Comparison of ENCODE assay signal across 10 mouse cellular contexts in the genomic region with DNA sequence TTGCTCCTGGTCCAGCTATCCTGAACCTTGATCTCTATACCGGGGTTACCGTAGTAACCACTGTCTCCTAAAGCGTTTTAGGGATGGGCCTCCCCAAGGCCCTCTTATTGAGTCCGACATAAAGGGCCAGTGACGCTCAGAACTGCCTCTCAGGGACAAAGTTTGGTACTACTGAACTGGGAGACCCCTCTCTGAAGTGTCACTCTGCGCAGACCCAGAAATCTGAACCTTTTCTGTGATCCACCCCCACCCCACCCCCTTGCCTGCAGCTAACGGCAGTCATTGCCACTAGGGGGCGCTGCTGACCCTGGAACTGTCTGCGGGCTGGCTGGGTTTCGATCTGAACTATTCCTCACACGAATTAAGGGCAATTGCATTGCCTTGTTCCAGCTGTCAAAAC. TPM values are rescaled to one million over a fixed set of nuclear protein-coding genes. Genes with fewer than 3 reads are reported as not detected.
DNase-seq lines count a peak whose midpoint lies in the region; ATAC-seq and TF ChIP-seq lines count a peak whose summit lies in the region.
"Had no signal": no experiment of that assay in that cellular context is flagged by ENCODE, and none has a peak within 500 bp of the region (broad histone marks: within the 10 kb centered on the region; RNA-seq: fewer than 3 reads in every experiment).

No protein-coding gene starts in this region.

- TF ChIP-seq CTCF in cerebellum, adult 2 months (IDR thresholded peaks at IDR 0.05; ENCODE audit: borderline replicate concordance, insufficient read depth, low read depth, low read length) = peak; percentile 93
- peak; percentile 79 for TF ChIP-seq CTCF in liver, embryonic 14.5 days (IDR thresholded peaks at IDR 0.05; ENCODE audit: low read depth)
- TF ChIP-seq CTCF in olfactory bulb, adult 2 months (IDR thresholded peaks at IDR 0.05; ENCODE audit: insufficient read depth, low read depth, low read length) = peak; percentile 90

- intact Hi-C loops in heart, postnatal 36 days (cut with DNase I) = loop anchor here (5.0 kb wide), 1 partner anchor 107 kb away; no protein-coding TSS in a partner anchor

- WGBS in cerebellum, adult 2 months = 11% methylated on average over 11 of the region's 11 CpGs
- 5% methylated on average over 11 of the region's 11 CpGs for WGBS in large intestine, adult 2 months
- 9% methylated on average over 11 of the region's 11 CpGs for WGBS in liver, embryonic 14.5 days (ENCODE audit: insufficient replicate concordance)
- 3% methylated on average over 11 of the region's 11 CpGs for WGBS in olfactory bulb, adult 2 months

- H3K27me3 ChIP-seq in cerebellum, adult 2 months (ENCODE audit: control insufficient read depth, insufficient read depth, low read length) = no peaks in the 10 kb centered on the region; the same call in 1 of the 2 replicates
- no peaks in the 10 kb centered on the region for H3K27me3 ChIP-seq in liver, embryonic 14.5 days (ENCODE audit: control insufficient read depth, insufficient read depth, low read length)
- H3K27me3 ChIP-seq: megakaryocyte, embryonic 14.5 days had no signal

- H3K9me3 ChIP-seq in ES-E14 (ENCODE audit: control insufficient read depth, insufficient read depth, low read depth, low read length) = no peaks in the 10 kb centered on the region
- no peaks in the 10 kb centered on the region for H3K9me3 ChIP-seq in liver, embryonic 14.5 days (ENCODE audit: control insufficient read depth, low read length)

- no peak overlapping the region for H3K27ac ChIP-seq in ES-E14 (ENCODE audit: insufficient read depth, low read depth, low read length, poor library complexity, severe bottlenecking)
- H3K27ac ChIP-seq in cerebellum, adult 2 months (ENCODE audit: insufficient read depth, low read length) = no peak overlapping the region
- no peak overlapping the region for H3K27ac ChIP-seq in liver, embryonic 14.5 days
- H3K27ac ChIP-seq in olfactory bulb, adult 2 months (ENCODE audit: insufficient read depth, low read depth, low read length) = no peak overlapping the region

- DNase-seq in ES-E14 (ENCODE audit: low read depth, low spot score) = peak; percentile 59
- peak; percentile 76 to 89 for DNase-seq in cerebellum, adult 2 months
- peak; percentile 90 for DNase-seq in forelimb bud, embryonic 11.5 days (ENCODE audit: low read depth, low spot score)
- peak; percentile 66 to 74 for DNase-seq in heart, postnatal 36 days
- DNase-seq in large intestine, adult 2 months (ENCODE audit: low read depth, low spot score) = peak; percentile 43
- DNase-seq in liver, embryonic 14.5 days (ENCODE audit: low read depth in 3 of 3, low spot score in 3 of 3) = no peak
- DNase-seq in urinary bladder, postnatal 36 days (ENCODE audit: low spot score in 2 of 2) = peak; percentile 12 to 56

- no peaks in the 10 kb centered on the region for H3K4me1 ChIP-seq in ES-E14 (ENCODE audit: control insufficient read depth in 2 of 2, insufficient read depth in 2 of 2, low read length in 2 of 2, poor library complexity in 1 of 2)
- H3K4me1 ChIP-seq in cerebellum, adult 2 months (ENCODE audit: control insufficient read depth, insufficient read depth, low read length) = 0 out of 2 replicates have a peak, but pooled peaks cover 2% of the 10 kb centered on the region
- no peaks in the 10 kb centered on the region for H3K4me1 ChIP-seq in liver, embryonic 14.5 days (replicated peaks; ENCODE audit: control insufficient read depth in 2 of 2, insufficient read depth in 2 of 2, low read length in 1 of 2)
- H3K4me1 ChIP-seq in olfactory bulb, adult 2 months (ENCODE audit: control insufficient read depth, insufficient read depth, low read length) = 0 out of 2 replicates have a peak, but pooled peaks cover 3% of the 10 kb centered on the region
- H3K4me1 ChIP-seq: megakaryocyte, embryonic 14.5 days had no signal

- H3K4me3 ChIP-seq in ES-E14 (ENCODE audit: insufficient read depth in 1 of 2, low read depth in 1 of 2, low read length in 2 of 2, poor library complexity in 1 of 2, severe bottlenecking in 1 of 2) = no peak overlapping the region
- no peak overlapping the region for H3K4me3 ChIP-seq in cerebellum, adult 2 months (replicated peaks; ENCODE audit: insufficient read depth, low read depth, low read length)
- no peak overlapping the region for H3K4me3 ChIP-seq in liver, embryonic 14.5 days (ENCODE audit: insufficient read depth in 1 of 2, low read depth in 2 of 2, low read length in 2 of 2)
- H3K4me3 ChIP-seq in olfactory bulb, adult 2 months (ENCODE audit: insufficient read depth, low read depth, low read length) = no peak overlapping the region
- H3K4me3 ChIP-seq: megakaryocyte, embryonic 14.5 days had no signal

- no peak for ATAC-seq in liver, embryonic 14.5 days (ENCODE audit: insufficient read depth)

- in situ Hi-C loops in ES-E14 (cut with MboI; ENCODE audit: low sequenced_read_pairs in 2 of 2, unreplicated experiment in 2 of 2) = no loop called here

- TF ChIP-seq EP300 in liver, embryonic 14.5 days (IDR thresholded peaks at IDR 0.05; ENCODE audit: low read depth) = no peak

- H3K9ac ChIP-seq in ES-E14 (ENCODE audit: insufficient read depth, low read depth, low read length, poor library complexity, severe bottlenecking) = no peak overlapping the region
- H3K9ac ChIP-seq in liver, embryonic 14.5 days (replicated peaks) = no peak overlapping the region

- no peaks in the 10 kb centered on the region for H3K36me3 ChIP-seq in ES-E14 (ENCODE audit: control insufficient read depth, insufficient read depth, low read length, poor library complexity, severe bottlenecking)
- no peaks in the 10 kb centered on the region for H3K36me3 ChIP-seq in liver, embryonic 14.5 days (replicated peaks; ENCODE audit: control insufficient read depth, insufficient read depth, low read depth)
- H3K36me3 ChIP-seq: G1E had no signal

- no peak overlapping the region for H3K4me2 ChIP-seq in liver, embryonic 14.5 days (ENCODE audit: low read depth)

- TF ChIP-seq POLR2A in cerebellum, adult 2 months (IDR thresholded peaks at IDR 0.05; ENCODE audit: borderline replicate concordance, insufficient read depth, low read length) = no peak
- no peak for TF ChIP-seq POLR2A in olfactory bulb, adult 2 months (IDR thresholded peaks at IDR 0.05; ENCODE audit: insufficient read depth, low read depth, low read length)

TF ChIP-seq in ES-E14, 5 proteins besides CTCF, POLR2A, EP300 and RAD21:
- TF ChIP-seq ZC3H11A (IDR thresholded peaks at IDR 0.05; ENCODE audit: borderline replicate concordance, low read depth, low read length) = peak; percentile 44; the same call in 1 of the 2 replicates
- TF ChIP-seq CHD2 (IDR thresholded peaks at IDR 0.05; ENCODE audit: low read depth, low read length) = no peak

RNA-seq across cellular contexts. Expression of a gene that starts 6.4 kb away (rescaled TPM):
- 0.71 and 1.1 TPM in 2 replicates for total RNA-seq in ES-E14 (2012; rRNA removed)
- polyA plus RNA-seq in cerebellum, adult 2 months (2012; rRNA removed) = 14.0 TPM in 2 replicates
- total RNA-seq in heart, postnatal 36 days (2021) = under 1 TPM; 0.11 TPM
- polyA plus RNA-seq in large intestine, adult 2 months (2012; rRNA removed) = 0.22 and 0.47 TPM in 2 replicates
- polyA plus RNA-seq in liver, embryonic 14.5 days (2012; rRNA removed) = 0.05 and 0.08 TPM in 2 replicates
- 0.03 TPM in 1 of 2 replicates, not detected in the other for polyA plus RNA-seq in liver, embryonic 14.5 days (2014; fragmentation: Nextera tagmentation; extraction: Ambion mirVana)
- not detected in 2 replicates for polyA plus RNA-seq in olfactory bulb, adult 2 months (2012; ENCODE audit: insufficient read depth, insufficient read length, low replicate concordance, missing spikeins)
- total RNA-seq: G1E had no signal
- polyA plus RNA-seq: G1E had no signal

Comparison
In these comparisons a context has a peak if more than half of its experiments do, and no peak if none do; other contexts are left out.
1. DNase-seq: peak in ES-E14 (single experiment), cerebellum, adult 2 months (2 of 2), forelimb bud, embryonic 11.5 days (single experiment), heart, postnatal 36 days (2 of 2), large intestine, adult 2 months (single experiment) and urinary bladder, postnatal 36 days (2 of 2); none in liver, embryonic 14.5 days (0 of 3).
2. RNA of a gene that starts 6.4 kb away (polyA plus RNA-seq): 14.0 TPM in cerebellum, adult 2 months; 0.22 to 0.47 TPM in large intestine, adult 2 months, 0.03 to 0.08 TPM in liver, embryonic 14.5 days and not detected in olfactory bulb, adult 2 months; every median in the first group is over 10 times any median in the second.
3. Peak in every context shown above with its lines, with median percentiles within 50 percentile points of each other: CTCF ChIP-seq.